Mouse (Mus musculus) ES-E14 (cell line): ENCODE data around the gene Gm20532. TPM values are rescaled to one million over a fixed set of nuclear protein-coding genes. Genes with fewer than 3 reads are reported as not detected.

Experiments used
- DNase-seq: peaks from one replicate; pipeline ENCODE4 v3.0.0-alpha.2; 2013; ENCODE audit warnings: low read depth, low spot score
- H3K27ac ChIP-seq: 2 replicates; pipeline ENCODE4 v1.5.1; 2012; ENCODE audit warnings: low read depth, mild to moderate bottlenecking, low read length, moderate library complexity, mixed read lengths; ENCODE audit not compliant: poor library complexity, insufficient read depth, severe bottlenecking
- H3K36me3 ChIP-seq: 2 replicates; pipeline ENCODE4 v1.6.1; 2012; ENCODE audit warnings: mild to moderate bottlenecking, low read length, moderate library complexity, mixed read lengths; ENCODE audit not compliant: control insufficient read depth, poor library complexity, insufficient read depth, severe bottlenecking
- H3K4me1 ChIP-seq, 2 experiments: fragments of 150-350 bp in 1 of 2; sonication (generic) in 1 of 2; 2 replicates each; pipeline ENCODE4 v1.6.1; 2012; ENCODE audit warnings: low read length in 2 of 2, mild to moderate bottlenecking in 1 of 2, mixed read lengths in 1 of 2; ENCODE audit not compliant: control insufficient read depth in 2 of 2, insufficient read depth in 2 of 2, poor library complexity in 1 of 2
- H3K4me3 ChIP-seq, 2 experiments: fragments of 150-350 bp in 1 of 2; sonication (generic) in 1 of 2; 2 replicates each; pipeline ENCODE4 v1.5.1; 2012; ENCODE audit warnings: low read length in 2 of 2, low read depth in 1 of 2, mild to moderate bottlenecking in 1 of 2, mixed read lengths in 1 of 2; ENCODE audit not compliant: insufficient read depth in 1 of 2, poor library complexity in 1 of 2, severe bottlenecking in 1 of 2
- H3K9ac ChIP-seq: 2 replicates; pipeline ENCODE4 v1.6.1; 2012; ENCODE audit warnings: low read depth, mild to moderate bottlenecking, low read length, mixed read lengths; ENCODE audit not compliant: poor library complexity, insufficient read depth, severe bottlenecking
- H3K9me3 ChIP-seq: fragments of 150-350 bp; sonication (generic); 2 replicates; pipeline ENCODE4 v1.6.1; 2012; ENCODE audit warnings: low read depth, mild to moderate bottlenecking, low read length; ENCODE audit not compliant: control insufficient read depth, insufficient read depth
- CHD2 ChIP-seq: IDR thresholded peaks from 2 replicates; pipeline ENCODE4 v1.6.1; 2014; ENCODE audit warnings: mild to moderate bottlenecking, low read depth, low read length, inconsistent platforms
- HCFC1 ChIP-seq: IDR thresholded peaks from 2 replicates; pipeline ENCODE4 v1.6.1; 2012; ENCODE audit warnings: low read length, inconsistent platforms, borderline replicate concordance; ENCODE audit not compliant: insufficient read depth
- MAFK ChIP-seq: IDR thresholded peaks from 2 replicates; pipeline ENCODE4 v1.6.1; 2014; ENCODE audit warnings: mild to moderate bottlenecking, low read depth, low read length, inconsistent platforms; ENCODE audit not compliant: insufficient read depth
- ZC3H11A ChIP-seq: IDR thresholded peaks from 2 replicates; pipeline ENCODE4 v1.6.1; 2012; ENCODE audit warnings: low read depth, mild to moderate bottlenecking, inconsistent platforms, low read length, borderline replicate concordance
- ZNF384 ChIP-seq: IDR thresholded peaks from 2 replicates; pipeline ENCODE4 v1.6.1; 2012; ENCODE audit warnings: low read depth, low read length, inconsistent platforms
- in situ Hi-C, 2 experiments: fragments of 600-800 bp; cut with MboI; formaldehyde crosslinking; loops; one replicate each; pipeline ENCODE4 v1.15.1; 2025; ENCODE audit warnings: low sequenced_read_pairs in 2 of 2, inconsistent platforms in 1 of 2; ENCODE audit not compliant: unreplicated experiment in 2 of 2
- total RNA-seq: library from RNA; depleted of rRNA; stranded (reverse); fragments of 300-350 nt; gene quantifications from 2 replicates; pipeline ENCODE4 v1.2.3, GENCODE M21; 2012

Gene Gm20532
- total RNA-seq, 1 experiment: not detected

- in situ Hi-C loops: loop anchor here (10.0 to 25.0 kb wide), 2 partner anchors 111 to 254 kb away; partner anchors contain the start of gene Gpsm1 (in 1 of the 2)
- Histone ChIP-seq H3K4me3 (no peak overlapping the region), H3K36me3 (no peaks in the 10 kb centered on the region), H3K9ac (no peak overlapping the region), H3K9me3 (no peaks in the 10 kb centered on the region), H3K4me1 (no peaks in the 10 kb centered on the region; a peak in 1 of 4 replicates), H3K27ac (no peak overlapping the region)
- TF ChIP-seq HCFC1 (no peak), ZC3H11A (peak; percentile 75; the same call in 1 of the 2 replicates)
- DNase-seq: no peak
Measured at GRCm38 (mm10) chr2:26566221-26566620, 20.2 kb upstream of the Gm20532 start.

- Histone ChIP-seq H3K4me1 (no peaks in the 10 kb centered on the region; a peak in 1 of 4 replicates), H3K9me3 (no peaks in the 10 kb centered on the region), H3K9ac (no peak overlapping the region), H3K27ac (no peak overlapping the region), H3K4me3 (no peak overlapping the region), H3K36me3 (no peaks in the 10 kb centered on the region)
- TF ChIP-seq CHD2: no peak
- TF ChIP-seq MAFK: peak; percentile 97
- TF ChIP-seq HCFC1: no peak
- no peak for TF ChIP-seq ZNF384
- TF ChIP-seq ZC3H11A: peak; percentile 96
- DNase-seq: peak; percentile 81
- in situ Hi-C loops: loop anchor here in 1 of 2 experiments (25.0 kb wide), 1 partner anchor 258 kb away; the partner anchor contains the start of gene Gpsm1
Measured at GRCm38 (mm10) chr2:26570034-26570433, 16.4 kb upstream of the Gm20532 start.

GRCm38 (mm10) chr2:26571400-26571799 lies 15.0 kb upstream of the Gm20532 start:
- no peak overlapping the region for H3K27ac ChIP-seq

GRCm38 (mm10) chr2:26571826-26572225 lies 14.6 kb upstream of the Gm20532 start:
- TF ChIP-seq ZNF384 (no peak), CHD2 (no peak), MAFK (no peak), ZC3H11A (no peak), HCFC1 (no peak)
- Histone ChIP-seq H3K4me3 (no peak overlapping the region), H3K9ac (no peak overlapping the region), H3K4me1 (peaks cover 0 to 7% of the 10 kb centered on the region in 2 experiments; a peak in 3 of 4 replicates), H3K36me3 (no peaks in the 10 kb centered on the region), H3K9me3 (no peaks in the 10 kb centered on the region), H3K27ac (no peak overlapping the region)
- in situ Hi-C loops: loop anchor here in 1 of 2 experiments (25.0 kb wide), 1 partner anchor 260 kb away; the partner anchor contains the start of gene Gpsm1
- no peak for DNase-seq

More at GRCm38 (mm10) chr2:26571400-26571799, 15.0 kb upstream of the Gm20532 start:
- Histone ChIP-seq H3K9me3 (no peaks in the 10 kb centered on the region), H3K36me3 (no peaks in the 10 kb centered on the region), H3K4me1 (peaks cover 0 to 7% of the 10 kb centered on the region in 2 experiments; a peak in 3 of 4 replicates), H3K4me3 (no peak overlapping the region), H3K9ac (no peak overlapping the region)
- in situ Hi-C loops: loop anchor here in 1 of 2 experiments (25.0 kb wide), 1 partner anchor 259 kb away; the partner anchor contains the start of gene Gpsm1
- no peak for TF ChIP-seq MAFK
- no peak for TF ChIP-seq ZNF384
- no peak for DNase-seq

GRCm38 (mm10) chr2:26573396-26573795 lies 13.0 kb upstream of the Gm20532 start:
- no peaks in the 10 kb centered on the region for H3K9me3 ChIP-seq
- no peaks in the 10 kb centered on the region for H3K36me3 ChIP-seq
- TF ChIP-seq HCFC1 (no peak), CHD2 (no peak), MAFK (no peak), ZC3H11A (no peak), ZNF384 (no peak)
- in situ Hi-C loops: loop anchor here in 1 of 2 experiments (25.0 kb wide), 1 partner anchor 261 kb away; the partner anchor contains the start of gene Gpsm1
- DNase-seq: no peak
- H3K4me1 ChIP-seq: peaks cover 0 to 17% of the 10 kb centered on the region in 2 experiments; a peak in 3 of 4 replicates
- H3K27ac ChIP-seq: no peak overlapping the region
- no peak overlapping the region for H3K9ac ChIP-seq
- H3K4me3 ChIP-seq: no peak overlapping the region
